Mouse (Mus musculus) forelimb bud, embryonic 11.5 days (tissue): ENCODE results near the gene Arhgap15.

Experiments
- DNase-seq: peaks from one replicate; pipeline ENCODE4 v3.0.0-alpha.2; 2012; ENCODE audit warnings: low read depth, low spot score

Gene Arhgap15

DNA sequence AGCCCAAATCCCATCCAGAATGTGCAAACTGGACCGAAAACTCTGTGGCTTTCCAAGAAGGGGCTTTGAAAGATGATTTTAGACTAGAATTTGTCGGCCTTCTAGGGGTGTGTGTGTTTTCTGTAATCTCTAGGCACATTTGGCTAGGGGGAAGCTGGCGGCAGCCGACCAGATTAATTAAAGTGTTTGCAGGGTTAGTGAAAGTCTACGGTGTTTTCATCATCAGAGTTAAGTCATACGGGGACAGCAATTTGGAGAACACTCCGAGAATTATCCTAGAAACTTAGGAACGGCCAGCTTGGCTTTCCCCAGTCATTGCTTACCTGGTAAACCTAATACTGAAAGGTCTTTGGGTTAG lies 356.6 kb downstream of the Arhgap15 start:
- no peak for DNase-seq

DNA sequence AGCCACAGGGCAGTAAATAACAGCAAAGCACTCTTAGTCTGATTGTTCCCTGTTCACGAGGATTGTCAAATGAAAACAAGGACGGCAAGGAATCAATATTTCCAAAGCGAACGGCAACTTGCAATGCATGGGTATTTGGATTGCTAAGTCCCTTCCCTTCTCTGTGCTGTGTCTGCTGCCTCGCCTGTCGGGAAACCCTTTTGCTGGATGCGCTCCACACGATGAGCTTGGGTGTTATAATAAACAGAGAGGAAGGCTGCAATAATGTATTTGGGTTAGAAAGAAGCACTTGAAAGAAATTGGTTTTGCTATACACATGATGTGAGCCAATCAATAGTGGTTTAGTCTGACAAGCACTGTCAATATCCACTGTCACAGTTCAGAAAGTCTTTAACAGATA lies 357.7 kb downstream of the Arhgap15 start:
- no peak for DNase-seq

DNA sequence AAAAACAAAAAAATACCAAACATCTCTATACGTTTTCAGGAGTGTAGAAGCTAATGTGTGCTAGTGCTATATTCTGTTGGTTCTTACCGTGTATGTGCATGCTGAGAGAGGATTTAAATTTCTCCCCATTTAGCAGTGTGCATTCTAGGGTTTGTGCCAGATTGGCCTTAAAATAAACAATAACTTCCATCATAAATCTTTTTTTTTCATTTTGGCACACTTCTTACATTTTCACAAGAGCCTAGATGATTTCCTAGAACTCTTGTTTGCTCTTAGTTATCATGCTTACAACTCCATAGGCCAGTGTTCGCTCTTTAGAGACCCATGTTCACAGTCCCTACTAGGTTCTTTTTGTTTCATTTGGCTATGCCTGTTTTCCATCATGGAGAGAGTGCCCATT lies 362.7 kb downstream of the Arhgap15 start:
- DNase-seq = no peak

DNA sequence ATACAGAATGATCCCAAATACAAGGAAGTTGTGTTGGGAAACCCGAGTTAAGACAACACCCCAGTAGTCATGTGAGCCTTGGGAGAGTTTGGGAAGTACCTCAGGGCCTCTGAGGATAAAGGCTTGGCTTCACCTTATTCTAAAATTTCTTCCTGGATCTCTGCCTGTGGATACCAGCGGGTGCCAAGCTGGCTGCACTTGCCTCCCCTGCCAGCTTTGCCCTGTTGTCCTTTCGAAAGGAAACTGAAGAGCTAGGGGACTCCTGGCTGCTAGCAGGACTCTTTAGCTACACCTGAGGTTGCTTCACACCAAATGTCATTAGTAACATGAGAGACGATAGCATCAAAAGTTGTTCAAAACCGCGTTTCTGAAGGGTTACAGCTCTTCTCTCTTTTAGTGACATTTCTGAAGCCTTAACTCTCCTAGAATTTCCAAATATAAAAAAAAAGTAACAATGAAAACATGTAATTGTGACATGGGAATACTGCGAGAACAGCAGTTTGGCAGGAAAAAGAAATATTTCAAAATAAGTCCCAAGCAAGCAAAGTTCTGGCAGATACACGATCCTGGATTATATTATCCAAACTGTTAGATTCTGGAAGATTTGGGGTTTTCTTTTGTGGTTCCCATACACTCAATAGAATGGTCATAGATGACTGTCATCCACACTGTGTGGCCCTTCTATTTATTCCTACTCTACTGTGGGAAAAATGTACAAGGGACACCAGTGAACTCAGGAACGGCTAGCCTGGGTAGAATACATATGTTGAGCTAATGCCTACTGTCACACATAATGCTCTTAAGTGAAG lies 364.6 kb downstream of the Arhgap15 start:
- DNase-seq = no peak

DNA sequence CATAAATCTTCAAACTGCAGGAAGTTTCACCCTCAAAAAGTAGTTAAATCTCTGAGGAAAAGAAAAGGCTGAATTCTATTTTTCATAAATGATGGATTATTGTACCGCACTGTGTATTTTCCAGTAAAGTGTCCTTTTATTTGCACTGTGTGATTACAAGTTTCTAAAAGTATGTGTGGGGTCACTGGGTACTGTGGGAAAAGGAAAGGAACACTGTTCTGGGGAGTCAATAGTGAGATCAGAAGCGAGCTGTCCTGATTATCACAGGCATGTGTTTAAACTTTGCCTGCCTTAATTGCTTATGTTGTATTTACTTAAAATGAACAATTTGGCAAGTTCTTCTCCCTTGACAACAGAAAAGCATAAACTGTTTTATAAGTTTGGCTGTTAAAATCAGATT lies 365.7 kb downstream of the Arhgap15 start:
- no peak for DNase-seq

DNA sequence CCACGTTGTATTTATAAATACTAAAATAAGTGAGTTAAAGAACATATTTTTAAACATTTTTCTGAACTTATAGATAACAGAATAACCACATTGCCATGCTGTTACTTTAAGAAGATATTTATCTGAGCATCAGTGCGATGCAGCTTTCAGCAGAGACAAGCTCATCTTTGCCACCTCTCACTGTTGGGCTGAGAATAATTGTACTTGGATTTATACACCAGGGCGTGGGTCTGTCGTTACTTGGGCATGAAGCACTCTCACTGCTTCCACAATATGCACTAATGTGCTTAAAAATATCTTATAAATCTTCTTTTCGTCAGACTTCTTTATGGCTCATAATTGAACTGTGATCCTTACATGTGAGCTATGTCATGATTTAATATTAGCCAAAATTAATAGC lies 372.5 kb downstream of the Arhgap15 start:
- DNase-seq = no peak

DNA sequence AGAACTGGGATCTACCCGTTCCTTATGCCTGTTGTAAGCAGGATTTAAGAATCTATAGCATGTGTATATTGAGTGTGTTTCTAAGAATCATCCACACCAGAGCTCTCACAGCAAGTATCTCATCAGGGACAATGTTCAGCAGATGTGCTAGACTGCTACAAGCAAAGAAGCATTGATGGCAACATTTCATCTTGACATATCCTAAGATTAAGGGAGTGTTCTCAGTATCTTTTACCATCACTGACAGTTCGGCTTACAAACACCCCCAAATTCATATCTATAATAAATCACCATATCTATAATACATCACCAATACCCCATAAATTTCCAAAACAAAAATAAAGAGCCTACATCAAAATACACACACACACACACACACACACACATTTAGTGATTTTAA lies 374.6 kb downstream of the Arhgap15 start:
- no peak for DNase-seq

DNA sequence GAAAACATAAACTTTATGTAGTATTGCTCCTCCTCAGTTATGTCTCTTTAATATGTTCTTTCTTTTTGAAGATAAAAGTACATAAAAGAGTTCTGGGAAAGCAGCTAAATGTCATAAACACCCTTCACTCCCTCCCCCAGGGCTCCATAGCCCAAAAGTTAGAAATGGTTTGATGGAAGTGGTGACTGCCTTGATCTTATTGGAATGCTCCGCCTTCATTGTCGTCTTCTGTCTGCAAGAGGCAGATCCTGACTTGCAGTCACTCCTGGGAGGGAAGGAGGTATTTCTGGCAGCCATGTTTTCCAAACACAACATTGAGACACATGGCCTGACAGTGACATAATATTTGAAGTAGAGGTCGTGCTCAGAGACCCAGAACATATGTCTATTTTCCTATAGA lies 375.5 kb downstream of the Arhgap15 start:
- DNase-seq = no peak

DNA sequence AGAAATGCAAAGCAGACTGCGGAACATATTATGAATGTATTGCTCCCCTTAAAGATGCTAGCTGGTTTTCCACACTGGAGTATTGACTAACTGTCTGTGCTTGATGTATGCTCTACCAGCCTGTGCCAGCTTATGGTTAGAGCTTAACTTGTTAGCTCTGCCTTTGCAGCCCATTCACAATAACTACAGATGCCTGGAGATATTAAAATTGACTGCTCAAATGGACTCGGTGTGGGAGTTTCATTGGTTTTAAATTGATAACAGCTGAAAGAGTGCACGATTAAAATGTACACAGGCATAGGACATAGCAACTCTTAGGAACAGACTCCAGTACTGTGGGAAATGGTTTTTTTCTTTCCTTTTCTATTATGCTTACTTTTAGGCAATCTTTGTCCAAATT lies 376.1 kb downstream of the Arhgap15 start:
- DNase-seq = peak; percentile 63

DNA sequence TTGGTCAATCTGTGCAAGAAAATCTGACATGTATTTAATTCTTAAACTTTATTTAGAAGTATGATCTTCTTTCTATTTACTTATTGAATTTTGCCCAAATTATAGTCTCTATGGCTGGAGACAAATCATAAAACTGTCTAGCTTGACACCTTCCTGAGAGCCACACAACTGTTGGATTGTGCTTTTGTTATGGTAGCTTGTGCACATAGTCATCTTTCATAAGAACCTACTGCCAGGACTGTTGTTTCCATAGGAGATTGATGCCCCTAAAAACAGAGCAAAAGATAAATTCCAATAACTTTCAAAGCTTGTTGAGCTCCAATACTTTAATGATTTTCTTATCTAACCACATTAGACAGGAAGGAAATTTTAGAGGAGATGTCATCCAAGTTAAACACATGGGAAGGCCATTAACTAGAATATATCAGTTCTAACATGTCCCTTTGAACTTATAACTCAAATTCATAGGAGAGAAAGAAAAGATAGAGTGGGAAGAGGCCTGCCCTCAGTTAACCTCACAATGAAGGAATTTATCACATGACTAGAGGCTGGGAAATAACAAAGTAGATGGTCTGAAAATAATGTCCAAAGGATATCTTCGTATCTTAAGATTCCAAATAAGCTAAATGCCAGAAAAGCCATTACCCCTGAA lies 377.5 kb downstream of the Arhgap15 start:
- no peak for DNase-seq

DNA sequence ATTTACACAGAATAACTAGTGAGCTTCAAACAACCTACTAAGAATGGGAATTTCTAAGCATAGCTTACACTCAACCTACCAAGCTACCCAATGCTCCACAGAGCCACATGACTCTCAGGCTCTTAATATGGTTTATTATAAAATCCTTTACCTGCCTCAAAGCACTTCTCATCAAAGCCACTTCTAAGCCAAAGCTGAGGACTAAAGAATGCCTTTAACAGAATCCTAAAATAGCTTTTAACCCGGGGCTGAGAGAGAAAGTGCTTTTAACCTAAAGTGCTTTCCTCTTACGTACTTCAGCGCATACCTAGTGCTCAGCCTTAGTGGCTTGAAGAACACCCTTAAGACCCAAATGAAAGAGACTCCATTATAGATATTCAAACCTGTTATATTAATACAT lies 380.9 kb downstream of the Arhgap15 start:
- no peak for DNase-seq

DNA sequence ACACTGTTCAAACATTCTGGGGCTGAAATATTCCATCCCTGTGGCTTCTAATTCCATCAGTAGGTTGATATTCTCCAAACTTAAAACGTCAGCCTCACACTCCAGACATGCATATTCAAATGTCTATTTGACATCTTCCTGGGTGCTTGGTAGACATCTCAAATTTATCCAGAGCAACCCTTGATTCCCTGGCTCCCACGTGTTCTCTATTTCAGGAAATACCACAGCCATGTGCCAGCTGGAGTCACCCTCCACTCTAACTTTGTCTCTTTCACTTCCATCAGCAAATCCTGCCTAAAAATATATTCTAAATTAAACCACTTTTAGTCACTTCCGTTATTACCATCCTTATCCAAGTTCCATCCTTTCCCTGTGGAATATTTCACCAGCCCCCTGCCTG lies 382.6 kb downstream of the Arhgap15 start:
- no peak for DNase-seq

DNA sequence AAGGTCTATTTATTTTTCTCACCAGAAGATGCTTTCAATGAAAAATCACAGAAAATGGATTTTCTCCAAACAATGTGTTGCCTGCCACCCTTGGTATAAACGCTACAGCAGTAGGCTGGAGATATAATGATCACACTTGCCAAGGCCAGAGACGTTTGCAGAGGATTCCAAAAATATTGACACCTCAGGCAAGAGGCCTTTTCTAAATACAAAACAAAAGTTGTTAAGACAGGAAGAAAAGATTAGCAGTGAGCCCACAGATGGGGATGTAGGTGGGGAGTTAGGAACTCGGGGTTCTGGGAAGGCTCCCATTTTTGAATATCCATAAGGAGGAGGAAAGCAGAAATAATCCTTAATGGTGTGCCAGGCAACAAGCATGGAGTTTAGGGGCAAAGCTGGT lies 386.2 kb downstream of the Arhgap15 start:
- DNase-seq = no peak

DNA sequence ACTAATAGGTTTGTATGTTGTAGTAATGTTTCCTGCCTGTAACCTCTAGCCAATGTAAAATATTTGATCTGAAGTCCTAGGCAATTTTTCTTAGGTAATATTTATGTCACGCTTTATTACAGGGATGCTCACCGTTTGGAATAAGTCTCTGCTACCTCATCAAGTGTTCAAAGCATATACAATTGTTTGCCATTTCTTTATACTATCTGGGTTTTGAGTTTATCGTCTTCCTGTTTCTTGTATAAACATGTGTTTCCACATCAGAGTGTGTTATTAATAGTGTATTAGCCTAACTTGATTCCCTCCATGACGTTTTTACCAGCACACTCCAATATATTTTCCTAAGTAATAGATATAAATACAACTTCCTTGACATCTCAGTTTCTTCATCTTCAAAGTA lies 391.8 kb downstream of the Arhgap15 start:
- DNase-seq = no peak

DNA sequence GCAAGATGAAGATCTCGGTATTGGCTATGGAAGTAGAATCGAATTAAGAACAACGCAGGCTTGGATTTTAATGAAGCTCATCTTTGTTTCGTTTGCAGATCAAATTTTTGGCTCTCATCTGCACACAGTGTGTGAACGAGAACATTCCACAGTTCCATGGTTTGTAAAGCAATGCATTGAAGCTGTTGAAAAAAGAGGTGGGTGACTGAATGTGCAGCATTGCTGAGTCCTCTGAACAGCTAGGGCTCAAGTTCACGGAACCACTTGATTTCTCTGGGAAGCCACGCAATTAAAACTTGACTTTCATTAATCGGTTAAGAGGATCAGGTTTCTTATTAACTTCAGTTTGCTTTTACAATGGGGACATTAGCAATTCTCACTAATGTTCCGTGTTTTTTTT lies 393.5 kb downstream of the Arhgap15 start:
- no peak for DNase-seq

DNA sequence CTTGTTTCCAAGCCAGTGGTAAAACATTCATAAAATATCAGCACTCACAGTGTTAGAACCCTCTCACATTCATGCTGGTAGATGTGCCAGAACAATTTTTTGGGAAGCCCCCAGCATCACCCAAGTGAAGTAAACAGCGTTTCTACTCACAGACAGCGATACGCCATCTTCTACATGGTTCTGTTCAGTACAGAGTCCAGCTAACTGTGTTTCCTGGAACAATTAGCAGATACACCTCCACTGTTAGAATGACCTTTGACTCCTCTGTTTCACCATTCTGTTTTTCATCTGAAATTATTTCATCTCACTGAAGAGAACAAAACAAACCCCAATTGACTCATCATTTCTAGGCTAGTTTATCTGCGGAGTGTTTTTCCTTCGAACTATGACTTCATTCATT lies 394.0 kb downstream of the Arhgap15 start:
- DNase-seq = no peak

DNA sequence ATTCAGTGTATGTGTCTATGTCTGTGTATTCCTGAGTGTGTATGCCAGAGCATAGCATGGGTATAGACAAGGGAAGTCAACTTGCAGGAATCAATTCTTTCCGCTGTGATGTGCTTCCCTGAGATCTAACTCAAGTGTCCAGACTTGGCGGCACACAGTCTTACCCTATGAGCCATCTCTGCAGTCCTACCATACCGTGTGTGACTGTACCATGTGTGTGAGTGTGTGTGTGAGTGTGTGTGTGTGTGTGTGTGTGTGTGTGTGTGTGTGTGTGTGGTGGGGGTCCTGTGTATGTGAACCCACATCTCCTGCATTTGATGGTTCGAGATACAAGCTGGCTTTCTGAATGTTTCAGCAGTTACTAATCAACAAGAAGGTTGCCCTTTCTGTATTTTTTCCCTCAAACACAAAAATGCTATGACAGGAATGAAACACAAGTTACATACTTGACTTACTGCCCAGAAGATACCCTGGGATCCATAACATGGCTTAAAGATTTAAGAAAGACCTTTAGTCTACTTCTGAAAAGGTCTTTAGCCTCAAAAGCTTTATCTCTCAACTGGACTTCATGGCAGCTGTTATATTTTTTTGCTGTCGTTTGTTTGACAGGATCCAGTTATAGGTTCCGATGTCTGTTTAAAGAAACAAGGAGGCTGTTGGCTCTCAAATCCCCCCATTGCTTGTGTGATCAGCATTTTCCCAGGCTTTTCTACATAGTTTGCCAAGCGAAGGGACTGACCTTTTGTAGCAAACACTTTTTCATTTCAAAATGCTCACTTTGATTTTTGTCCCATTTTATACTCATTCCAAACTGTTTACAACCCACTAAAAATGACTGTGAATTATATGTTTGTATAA lies 397.7 kb downstream of the Arhgap15 start:
- no peak for DNase-seq

DNA sequence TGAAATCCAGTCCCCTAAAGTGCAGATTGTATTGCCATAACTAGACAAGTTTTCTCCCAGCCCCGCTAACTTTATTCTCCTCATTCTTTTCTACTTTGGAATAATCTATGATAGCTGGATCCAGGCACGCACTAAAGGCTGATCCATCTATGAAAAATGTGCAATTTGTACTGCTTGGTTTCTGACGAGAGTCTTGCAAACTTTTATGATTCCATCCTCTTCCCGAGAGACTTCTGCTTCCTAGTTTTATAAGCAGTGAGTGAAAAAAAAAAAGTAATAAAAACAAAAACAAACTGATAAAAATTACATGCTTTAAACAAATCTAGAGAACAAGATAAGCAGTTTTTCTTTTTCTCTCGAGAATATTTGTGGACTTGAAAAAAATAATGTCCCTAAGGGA lies 398.9 kb downstream of the Arhgap15 start:
- no peak for DNase-seq

DNA sequence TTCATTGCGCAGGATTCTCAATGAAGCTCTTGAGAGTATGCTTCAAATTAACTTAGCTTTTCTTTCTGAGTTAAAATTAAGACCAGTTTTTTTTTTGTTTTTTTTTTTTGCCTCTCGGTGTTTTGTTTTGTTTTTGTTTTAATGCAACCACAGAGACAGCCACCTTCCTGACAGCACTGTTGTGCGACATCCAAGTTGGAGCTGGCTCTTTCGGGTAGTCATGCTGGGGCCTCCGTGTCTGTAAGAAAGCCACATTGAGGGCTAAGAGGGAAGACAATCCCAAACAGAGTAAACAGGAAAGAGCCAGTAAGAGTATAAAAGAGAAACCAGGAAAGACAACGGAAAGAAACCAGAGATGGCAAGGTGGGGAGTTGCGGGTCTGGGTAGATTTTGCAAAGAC lies 399.3 kb downstream of the Arhgap15 start:
- no peak for DNase-seq

DNA sequence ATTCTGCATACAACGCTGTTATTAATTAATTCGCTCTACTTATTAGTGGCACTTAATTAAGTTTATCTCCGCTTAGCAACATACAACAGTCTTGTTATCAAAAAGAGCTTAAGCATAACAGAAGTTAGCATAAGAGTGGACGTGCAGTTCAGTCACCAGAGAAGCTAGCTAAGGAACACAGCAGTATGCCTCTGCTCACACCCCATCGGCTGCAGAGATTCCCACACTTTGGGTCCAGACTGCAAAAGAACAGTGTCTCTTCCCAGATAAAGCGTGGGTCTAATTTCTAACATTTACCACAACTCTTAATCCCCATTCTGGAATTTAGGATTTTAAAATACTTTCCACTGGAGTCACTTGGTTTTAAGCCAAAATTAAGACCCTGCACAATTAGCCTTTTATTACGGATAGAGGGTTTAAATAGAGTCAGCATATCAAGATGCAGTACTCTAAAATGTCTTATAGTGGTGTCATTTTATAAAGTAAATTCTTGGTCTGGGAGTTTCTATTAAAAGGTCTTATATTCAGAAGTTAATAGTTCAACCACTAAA lies 400.0 kb downstream of the Arhgap15 start:
- DNase-seq = no peak

DNA sequence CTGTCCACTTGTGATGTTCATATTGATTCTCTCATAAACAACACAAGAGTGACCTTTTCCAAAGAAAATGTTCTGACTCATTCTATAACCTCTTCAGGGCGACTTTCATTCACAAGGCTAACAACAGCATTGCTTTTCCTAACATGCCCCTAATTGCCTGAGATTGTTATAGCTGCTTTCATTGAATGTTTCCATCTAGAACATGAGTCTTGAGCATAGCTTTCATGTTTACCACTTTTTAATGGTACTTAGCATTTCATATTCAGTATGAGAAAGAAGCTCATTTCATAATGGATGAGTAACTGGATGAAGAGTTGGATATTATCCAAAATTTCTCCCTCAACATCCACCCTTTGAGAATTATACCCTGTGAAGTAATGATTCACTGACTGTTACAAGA lies 403.7 kb downstream of the Arhgap15 start:
- DNase-seq = no peak

DNA sequence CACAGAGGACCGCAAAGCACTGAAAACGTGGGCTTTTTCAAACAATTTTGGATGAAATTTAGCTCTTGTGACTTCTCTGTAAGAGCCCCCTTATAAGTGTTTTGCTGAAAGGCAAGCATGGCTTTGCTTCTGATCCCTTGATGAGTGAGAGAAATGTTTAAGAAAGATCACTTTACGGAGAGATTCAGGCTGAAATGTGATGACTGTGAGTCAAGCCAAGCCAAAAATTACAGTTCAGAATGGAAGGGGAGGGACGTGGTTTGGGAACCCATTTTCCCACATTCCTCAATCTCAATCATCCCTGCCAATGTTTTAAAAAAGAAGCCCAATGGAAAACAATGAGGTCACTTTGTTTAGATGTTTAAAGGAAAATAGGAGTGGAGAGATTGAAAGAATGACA lies 411.7 kb downstream of the Arhgap15 start:
- peak; percentile 11 for DNase-seq
